Mouse (Mus musculus) liver, postnatal 0 days (tissue): ENCODE data around the gene Smim27. TPM values are rescaled to one million over a fixed set of nuclear protein-coding genes. Genes with fewer than 3 reads are reported as not detected.

Experiments used
- ATAC-seq: fragments of 200-750 bp; cut with Nextera tagmentation; 2 replicates; pipeline ENCODE4 v1.8.0; 2017; ENCODE audit warnings: mild to moderate bottlenecking, moderate library complexity
- DNase-seq: peaks from one replicate; pipeline ENCODE4 v3.0.0-alpha.2; 2016
- H3K27ac ChIP-seq: fragments of 300-500 bp; sonication (generic); 2 replicates; pipeline ENCODE4 v1.5.1; 2014; ENCODE audit warnings: antibody characterized with exemption, moderate library complexity, mild to moderate bottlenecking, low read depth
- H3K27me3 ChIP-seq: fragments of 300-500 bp; sonication (generic); 2 replicates; pipeline ENCODE4 v1.6.1; 2014; ENCODE audit warnings: low read length, control low read depth, mixed read lengths; ENCODE audit not compliant: insufficient read depth
- H3K36me3 ChIP-seq: fragments of 300-500 bp; sonication (generic); replicated peaks from 2 replicates; pipeline ENCODE4 v1.6.1; 2014; ENCODE audit warnings: mild to moderate bottlenecking, control low read depth, low read length, moderate library complexity, mixed read lengths; ENCODE audit not compliant: insufficient read depth
- H3K4me1 ChIP-seq: fragments of 300-500 bp; sonication (generic); 2 replicates; pipeline ENCODE4 v1.6.1; 2014; ENCODE audit warnings: antibody characterized with exemption, mild to moderate bottlenecking, control low read depth; ENCODE audit not compliant: insufficient read depth
- H3K4me2 ChIP-seq: fragments of 300-500 bp; sonication (generic); 2 replicates; pipeline ENCODE4 v1.6.1; 2014; ENCODE audit warnings: low read depth, mild to moderate bottlenecking, low read length, moderate library complexity, mixed read lengths
- H3K4me3 ChIP-seq: fragments of 300-500 bp; sonication (generic); 2 replicates; pipeline ENCODE4 v1.5.1; 2014; ENCODE audit warnings: low read depth, low read length
- H3K9ac ChIP-seq: fragments of 300-500 bp; sonication (generic); replicated peaks from 2 replicates; pipeline ENCODE4 v1.6.1; 2014; ENCODE audit warnings: mild to moderate bottlenecking, moderate library complexity
- H3K9me3 ChIP-seq: fragments of 300-500 bp; sonication (generic); 2 replicates; pipeline ENCODE4 v1.6.1; 2016; ENCODE audit warnings: mild to moderate bottlenecking, control low read depth, low read length, mixed read lengths
- CTCF ChIP-seq: sonication (generic); IDR thresholded peaks from 2 replicates; pipeline ENCODE4 v1.5.1; 2016; ENCODE audit warnings: antibody characterized with exemption, low read depth
- EP300 ChIP-seq: IDR thresholded peaks from 2 replicates; pipeline ENCODE4 v1.6.1; 2016; ENCODE audit warnings: antibody characterized with exemption, low read depth, mild to moderate bottlenecking
- WGBS: fragments of 180-500 bp; shearing (Covaris S2); extraction: QIAGEN DNeasy Blood & Tissue Kit; methylation state at CpG from one replicate; pipeline ENCODE4 v1.1.7; 2014; ENCODE audit not compliant: insufficient replicate concordance; 5-methylcytosine and 5-hydroxymethylcytosine counted together
- polyA plus RNA-seq: library from polyadenylated mRNA; unstranded; fragments of >200 nt; fragmentation: Nextera tagmentation; extraction: Ambion mirVana; gene quantifications from 2 replicates; pipeline ENCODE4 v1.2.1, GENCODE M21; 2015

Gene Smim27
- polyA plus RNA-seq, 1 experiment from 2014 or later = 35.8 TPM

DNA sequence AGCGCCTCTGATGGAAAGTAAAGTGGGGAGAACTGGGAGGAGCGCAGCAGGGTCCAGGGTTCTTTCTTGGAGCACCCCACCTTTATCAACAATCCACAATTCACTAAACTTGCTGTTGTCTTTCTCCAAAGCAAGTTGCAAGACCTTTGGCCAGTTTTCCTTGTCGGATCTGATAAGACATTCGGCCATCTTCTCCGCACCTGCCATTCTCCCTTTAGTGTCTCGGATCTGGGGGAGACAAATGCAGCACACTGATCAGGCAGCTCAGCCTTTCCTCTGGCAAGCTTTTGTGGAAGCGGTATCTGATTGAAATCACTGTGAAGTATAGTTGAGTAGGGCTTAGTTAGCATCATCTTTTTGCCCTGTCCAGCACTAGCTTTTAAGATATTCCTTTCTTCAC, 41.5 kb upstream of the Smim27 start:
- Histone ChIP-seq H3K27me3 (no peaks in the 10 kb centered on the region), H3K4me3 (no peak overlapping the region), H3K4me1 (no peaks in the 10 kb centered on the region), H3K36me3 (peaks cover 39% of the 10 kb centered on the region), H3K4me2 (no peak overlapping the region), H3K27ac (no peak overlapping the region), H3K9me3 (no peaks in the 10 kb centered on the region), H3K9ac (no peak overlapping the region)
- TF ChIP-seq CTCF = no peak
- TF ChIP-seq EP300 = no peak
- 83% methylated on average over 7 of the region's 7 CpGs for WGBS
- ATAC-seq (no peak), DNase-seq (no peak)

- no peak for DNase-seq
- no peaks in the 10 kb centered on the region for H3K27me3 ChIP-seq
- ATAC-seq = no peak
- no peaks in the 10 kb centered on the region for H3K9me3 ChIP-seq
- no peak overlapping the region for H3K4me3 ChIP-seq
- no peak for TF ChIP-seq EP300
- TF ChIP-seq CTCF = no peak
- no peak overlapping the region for H3K27ac ChIP-seq
- H3K9ac ChIP-seq = no peak overlapping the region
- H3K4me1 ChIP-seq = no peaks in the 10 kb centered on the region
- H3K4me2 ChIP-seq = no peak overlapping the region
- peaks cover 36% of the 10 kb centered on the region for H3K36me3 ChIP-seq
- 93% methylated on average over 6 of the region's 6 CpGs for WGBS
Measured at GRCm38 (mm10) chr4:40229723-40230122, 39.7 kb upstream of the Smim27 start.

GRCm38 (mm10) chr4:40233062-40233664, 36.2 kb upstream of the Smim27 start:
- Histone ChIP-seq H3K27me3 (no peaks in the 10 kb centered on the region), H3K4me3 (no peak overlapping the region), H3K9ac (no peak overlapping the region), H3K9me3 (no peaks in the 10 kb centered on the region), H3K4me2 (no peak overlapping the region), H3K4me1 (peaks cover 6% of the 10 kb centered on the region), H3K36me3 (peaks cover 20% of the 10 kb centered on the region), H3K27ac (no peak overlapping the region)
- DNase-seq (no peak), ATAC-seq (no peak)
- TF ChIP-seq EP300 (no peak), CTCF (no peak)
- WGBS = 67% methylated on average over 7 of the region's 7 CpGs

GRCm38 (mm10) chr4:40234256-40234655, 35.1 kb upstream of the Smim27 start:
- H3K27me3 ChIP-seq = no peaks in the 10 kb centered on the region
- TF ChIP-seq CTCF = no peak
- TF ChIP-seq EP300 = no peak

DNA sequence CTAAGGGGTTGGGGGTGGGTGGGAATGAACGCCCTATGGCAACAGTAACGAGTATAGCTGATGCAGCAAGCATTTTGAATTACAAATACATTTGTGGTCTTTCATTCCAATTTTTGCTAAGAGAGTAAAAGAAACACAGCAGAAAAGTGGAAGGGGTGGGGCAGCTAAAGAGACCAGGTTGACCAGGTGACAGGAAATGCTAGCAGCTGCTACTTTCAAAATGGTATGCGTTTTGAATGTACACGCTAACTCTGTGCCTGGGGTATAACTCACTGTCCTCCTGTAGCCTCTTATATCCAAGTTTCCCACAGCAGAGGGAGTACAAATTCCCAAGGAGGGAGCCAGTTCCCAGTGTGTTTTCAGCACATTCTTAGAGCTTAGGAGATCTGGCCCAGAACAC, 32.5 kb upstream of the Smim27 start:
- Histone ChIP-seq H3K36me3 (peaks cover 14% of the 10 kb centered on the region), H3K4me3 (no peak overlapping the region), H3K4me1 (peaks cover 9% of the 10 kb centered on the region), H3K27me3 (no peaks in the 10 kb centered on the region), H3K27ac (no peak overlapping the region), H3K9ac (no peak overlapping the region), H3K9me3 (no peaks in the 10 kb centered on the region), H3K4me2 (no peak overlapping the region)
- DNase-seq (no peak), ATAC-seq (no peak)
- 62% methylated on average over 4 of the region's 4 CpGs for WGBS
- TF ChIP-seq CTCF (no peak), EP300 (no peak)

More at GRCm38 (mm10) chr4:40234256-40234655, 35.1 kb upstream of the Smim27 start:
- ATAC-seq (no peak), DNase-seq (no peak)
- Histone ChIP-seq H3K9ac (no peak overlapping the region), H3K9me3 (no peaks in the 10 kb centered on the region), H3K4me2 (no peak overlapping the region), H3K27ac (no peak overlapping the region), H3K36me3 (peaks cover 17% of the 10 kb centered on the region), H3K4me1 (peaks cover 9% of the 10 kb centered on the region), H3K4me3 (no peak overlapping the region)
- 83% methylated on average over 5 of the region's 6 CpGs for WGBS

- peaks cover 10% of the 10 kb centered on the region for H3K36me3 ChIP-seq
Measured at GRCm38 (mm10) chr4:40238483-40239408, 30.6 kb upstream of the Smim27 start.

More at GRCm38 (mm10) chr4:40238483-40239408, 30.6 kb upstream of the Smim27 start:
- peak overlapping the region; percentile 87 for H3K27ac ChIP-seq
- peak overlapping the region; percentile 90 for H3K4me2 ChIP-seq
- H3K4me3 ChIP-seq = peak overlapping the region; percentile 74
- DNase-seq = peak; percentile 64
- peak; percentile 55 for ATAC-seq
- 2% methylated on average over 17 of the region's 17 CpGs for WGBS
- H3K27me3 ChIP-seq = no peaks in the 10 kb centered on the region
- H3K4me1 ChIP-seq = peaks cover 9% of the 10 kb centered on the region
- TF ChIP-seq EP300 (peak; percentile 10; the same call in 1 of the 2 replicates), CTCF (no peak)
- peak overlapping the region; percentile 73 for H3K9ac ChIP-seq
- H3K9me3 ChIP-seq = no peaks in the 10 kb centered on the region
